Mouse (Mus musculus) myocyte (in vitro differentiated cells): ENCODE results near the gene Dcaf8.

Source experiments
- CEBPB ChIP-seq: IDR thresholded peaks from 2 replicates; pipeline ENCODE4 v1.6.1; 2011; ENCODE audit warnings: mild to moderate bottlenecking, moderate library complexity; ENCODE audit not compliant: poor library complexity, insufficient read depth, severe bottlenecking
- E2F4 ChIP-seq: IDR thresholded peaks from one replicate; pipeline ENCODE4 v1.6.1; 2011; ENCODE audit warnings: mild to moderate bottlenecking, control low read depth, moderate library complexity; ENCODE audit not compliant: insufficient read depth
- MAX ChIP-seq: IDR thresholded peaks from one replicate; pipeline ENCODE4 v1.6.1; 2011; ENCODE audit warnings: low read depth, mild to moderate bottlenecking, control low read depth
- MYOD1 ChIP-seq, 3 experiments: IDR thresholded peaks; one replicate each; pipeline ENCODE4 v1.6.1; 2011; ENCODE audit warnings: control low read depth in 2 of 3, low read depth in 2 of 3, mild to moderate bottlenecking in 2 of 3, moderate library complexity in 1 of 3; ENCODE audit not compliant: insufficient read length in 2 of 3, control insufficient read depth in 1 of 3
- MYOG ChIP-seq, 3 experiments: IDR thresholded peaks; one replicate each; pipeline ENCODE4 v1.6.1; 2011; ENCODE audit warnings: control low read depth in 2 of 3, low read depth in 2 of 3, mild to moderate bottlenecking in 2 of 3; ENCODE audit not compliant: insufficient read length in 2 of 3, control insufficient read depth in 1 of 3, insufficient read depth in 1 of 3
- POLR2A ChIP-seq: IDR thresholded peaks from one replicate; pipeline ENCODE4 v1.6.1; 2011; ENCODE audit warnings: low read depth, mild to moderate bottlenecking, control low read depth, moderate library complexity; ENCODE audit not compliant: insufficient read length
- POLR2AphosphoS2 ChIP-seq: IDR thresholded peaks from one replicate; pipeline ENCODE4 v1.6.1; 2011; ENCODE audit warnings: low read depth, control low read depth; ENCODE audit not compliant: insufficient read length
- REST ChIP-seq: IDR thresholded peaks from one replicate; pipeline ENCODE4 v1.6.1; 2011; ENCODE audit warnings: mild to moderate bottlenecking, control low read depth, moderate library complexity; ENCODE audit not compliant: insufficient read depth, insufficient read length
- SRF ChIP-seq: IDR thresholded peaks from one replicate; pipeline ENCODE4 v1.6.1; 2011; ENCODE audit warnings: low read depth; ENCODE audit not compliant: control insufficient read depth, insufficient read length
- TCF12 ChIP-seq: IDR thresholded peaks from one replicate; pipeline ENCODE4 v1.6.1; 2011; ENCODE audit warnings: mild to moderate bottlenecking, control low read depth; ENCODE audit not compliant: poor library complexity, insufficient read depth, severe bottlenecking
- TCF3 ChIP-seq: IDR thresholded peaks from one replicate; pipeline ENCODE4 v1.6.1; 2011; ENCODE audit warnings: low read depth, control low read depth; ENCODE audit not compliant: insufficient read length
- USF1 ChIP-seq: IDR thresholded peaks from one replicate; pipeline ENCODE4 v1.6.1; 2011; ENCODE audit warnings: low read depth, mild to moderate bottlenecking, control low read depth, moderate library complexity

- TF ChIP-seq POLR2A (no peak), MAX (no peak), USF1 (no peak), POLR2AphosphoS2 (no peak), CEBPB (no peak), E2F4 (no peak), SRF (no peak), TCF12 (no peak), MYOD1 (IDR thresholded peaks at IDR 0.05; ENCODE audit: control insufficient read depth in 1 of 3, insufficient read length in 2 of 3, low read depth in 2 of 3) (peak in 1 of 3 experiments; percentile 72), MYOG (IDR thresholded peaks at IDR 0.05; ENCODE audit: control insufficient read depth in 1 of 3, insufficient read depth in 1 of 3, insufficient read length in 2 of 3, low read depth in 2 of 3) (no peak), REST (no peak), TCF3 (no peak)
Observed at GRCm38 (mm10) chr1:172219451-172220406, 71.8 kb downstream of the Dcaf8 start, which contains the start of gene Casq1.
